Mouse (Mus musculus) right cerebral cortex, postnatal 4 days (tissue): ENCODE measurements around the gene Crygb.
"Not testable (repeated sequence)": the region's sequence is repeated elsewhere in the genome, so short reads cannot be mapped to it uniquely, and the experiment has no call there.

Experiments
- DNase-seq: peaks from one replicate; pipeline ENCODE4 v3.0.0-alpha.2; 2022

The Crygb gene

GRCm38 (mm10) chr1:65067842-65068241 is 14.2 kb downstream of the Crygb start:
- no peak for DNase-seq

DNA sequence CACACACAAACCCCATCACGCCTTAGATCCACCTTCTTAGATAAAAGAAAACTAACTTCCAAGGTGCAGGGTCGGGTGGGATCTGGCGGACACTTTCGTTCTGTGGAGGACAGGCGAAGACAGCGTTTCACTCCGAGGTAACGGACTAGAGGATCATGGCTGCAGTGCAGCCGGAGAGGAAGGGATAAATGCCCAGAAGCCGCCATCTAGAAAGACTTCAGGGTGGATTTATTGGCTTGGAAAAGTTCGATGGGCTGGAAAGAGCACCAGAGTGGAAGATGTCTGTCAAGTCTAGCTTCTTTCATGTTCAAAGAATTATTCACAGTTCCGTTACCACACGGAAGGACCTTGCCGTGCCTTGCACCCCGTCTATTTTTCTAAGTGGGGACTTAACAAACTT is 17.9 kb downstream of the Crygb start:
- no peak for DNase-seq

GRCm38 (mm10) chr1:65063352-65063751 is 18.7 kb downstream of the Crygb start, which contains the start of gene Crygd:
Gene Crygd, minus strand, starts transcription at chr1:65063452.
- DNase-seq, result no peak

DNA sequence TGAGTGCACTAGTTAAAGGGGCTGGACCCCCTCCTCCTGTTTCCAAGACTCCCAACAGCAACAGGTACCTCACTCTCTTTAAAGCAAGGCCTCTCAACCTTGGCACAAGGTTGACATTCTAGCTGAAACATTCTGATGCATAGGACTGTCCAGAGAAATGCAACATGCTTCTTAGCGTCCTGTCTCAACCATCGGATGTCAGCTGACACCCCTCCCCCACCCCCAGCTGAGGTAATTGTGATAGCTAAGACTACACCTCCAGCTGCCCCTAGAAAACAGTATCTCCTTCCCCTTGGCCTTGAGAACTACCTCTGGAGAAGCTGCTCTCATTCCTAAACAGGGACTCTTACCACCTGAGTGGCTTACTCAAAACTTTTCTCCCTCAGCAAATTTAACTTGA is 29.9 kb downstream of the Crygb start:
- DNase-seq, result no peak

DNA sequence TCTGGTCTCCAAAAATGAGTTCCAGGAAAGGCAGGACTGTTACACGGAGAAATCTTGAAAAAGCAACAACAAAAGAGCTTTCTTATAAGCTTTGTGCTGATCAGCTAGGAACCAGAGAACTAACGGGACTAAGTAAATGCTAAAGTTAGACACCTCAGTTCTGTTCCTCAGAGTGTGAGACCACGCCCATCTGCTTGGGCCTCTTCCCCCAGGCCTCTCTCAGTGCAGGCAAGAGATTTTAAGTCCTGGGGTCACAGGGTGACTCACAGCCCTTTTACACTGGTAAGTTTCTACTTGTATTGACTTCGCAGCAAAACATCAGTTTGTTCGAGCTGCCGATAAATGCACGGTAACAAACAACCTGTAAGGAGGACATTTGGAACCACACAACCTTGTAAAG is 30.4 kb downstream of the Crygb start:
- DNase-seq, result no peak

DNA sequence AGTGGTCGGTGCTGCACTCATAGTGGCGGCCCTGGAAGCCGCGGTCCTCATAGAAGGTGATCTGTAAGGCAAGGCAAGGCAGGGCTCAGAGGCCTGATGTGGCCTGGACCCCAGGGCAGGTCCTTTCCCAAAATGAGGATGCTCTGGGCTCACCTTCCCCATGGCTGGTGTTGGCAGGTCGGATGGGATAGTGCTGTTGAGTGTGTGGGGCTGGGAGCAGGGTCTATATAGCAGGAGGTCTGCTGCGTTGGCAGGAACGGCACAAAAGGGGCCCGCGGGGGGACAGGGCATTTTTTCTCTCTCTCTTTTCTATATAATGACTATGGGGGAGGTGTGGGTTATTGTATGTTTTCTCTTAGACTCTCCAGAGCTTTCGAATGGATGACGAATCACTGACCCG is 31.1 kb downstream of the Crygb start, which contains the start of gene Cryge:
Cryge (minus strand) TSS at position 198 of the 400 bp plus-strand sequence.
- not testable (repeated sequence) for DNase-seq

GRCm38 (mm10) chr1:65048781-65049180 is 33.3 kb downstream of the Crygb start:
- no peak for DNase-seq

GRCm38 (mm10) chr1:65046401-65047109 is 35.5 kb downstream of the Crygb start:
- DNase-seq, result no peak

- DNase-seq, result no peak
Measured at GRCm38 (mm10) chr1:65043433-65043832, 38.7 kb downstream of the Crygb start.

DNA sequence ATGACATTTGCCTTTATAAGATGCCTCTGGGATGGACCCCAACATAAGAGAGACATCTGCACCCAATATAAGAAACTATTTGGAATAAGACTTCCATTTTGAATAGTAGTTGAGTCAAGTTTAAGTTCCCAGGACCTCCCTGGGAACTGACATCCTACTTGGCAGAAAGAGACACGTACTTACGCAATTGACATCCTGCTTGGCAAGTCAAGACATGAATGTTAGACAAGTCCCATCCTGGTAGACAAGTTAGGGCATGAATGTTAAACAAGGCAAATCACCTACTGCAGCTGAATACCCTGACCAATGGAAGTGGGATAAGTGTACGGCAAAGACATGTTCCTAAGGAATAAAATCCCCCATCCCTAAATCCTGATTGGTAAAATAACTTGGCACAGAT is 40.3 kb downstream of the Crygb start:
- DNase-seq, result no peak

DNA sequence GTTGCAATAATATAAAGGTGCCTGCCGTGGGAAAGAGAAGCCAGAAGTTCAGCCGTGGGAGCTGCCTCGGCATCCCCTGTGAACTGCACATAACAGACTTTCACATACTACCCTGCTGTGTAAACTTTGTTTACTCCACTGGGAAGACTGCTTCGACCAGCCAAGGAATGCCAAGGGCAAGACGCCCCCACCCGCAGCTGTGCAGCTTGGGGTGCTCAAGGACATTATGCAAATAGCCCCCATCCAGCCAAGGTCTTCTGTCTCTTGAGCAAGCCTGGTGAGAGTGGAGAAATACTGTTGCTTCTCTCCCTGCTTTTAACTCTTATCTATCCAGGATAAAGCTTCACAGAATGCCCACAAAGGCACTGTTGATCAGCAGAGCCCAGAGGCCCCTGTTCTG is 41.3 kb downstream of the Crygb start:
- no peak for DNase-seq

DNA sequence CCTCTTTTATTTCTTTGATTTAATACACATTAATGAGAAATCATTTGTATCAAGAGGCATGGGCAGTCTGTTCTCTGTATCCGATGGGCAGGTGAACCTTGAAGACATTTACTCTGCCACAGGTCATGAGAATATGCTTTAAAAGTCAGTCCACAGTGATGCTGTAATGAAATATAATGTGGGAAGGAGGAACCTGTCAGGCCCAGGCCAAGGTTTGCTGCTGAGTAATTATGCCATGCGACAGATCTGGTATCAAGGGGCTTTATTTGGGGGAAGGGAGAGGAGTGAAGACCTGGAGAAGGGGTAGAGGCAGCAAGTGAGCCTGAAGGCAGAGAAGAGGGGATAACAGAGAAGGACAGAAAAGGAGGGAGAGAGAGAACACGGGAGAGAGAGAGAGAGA is 42.4 kb downstream of the Crygb start:
- no peak for DNase-seq

- DNase-seq, result no peak
Measured at GRCm38 (mm10) chr1:65037542-65037941, 44.5 kb downstream of the Crygb start.

- no peak for DNase-seq
Measured at GRCm38 (mm10) chr1:65035513-65035912, 46.6 kb downstream of the Crygb start.

GRCm38 (mm10) chr1:65032641-65033040 is 49.4 kb downstream of the Crygb start, which contains the start of gene Akr1cl:
Gene Akr1cl, minus strand, starts transcription at chr1:65032759.
- no peak for DNase-seq
